Mouse (Mus musculus) CD4-positive, CD25-positive, alpha-beta regulatory T cell, adult 9 weeks (primary cell): ENCODE data around the gene Blcap. TPM values are rescaled to one million over a fixed set of nuclear protein-coding genes. Genes with fewer than 3 reads are reported as not detected.

ENCODE experiments used
- polyA plus RNA-seq: library from polyadenylated mRNA; unstranded; fragments of 100-300 nt; shearing (Covaris generic); gene quantifications from one replicate; pipeline ENCODE4 v1.2.1, GENCODE M21; 2017

The Blcap gene
- 23.2 TPM for polyA plus RNA-seq

GRCm38 (mm10) chr2:157571224-157571832 is at the start of gene Blcap:
TSS of gene Blcap (minus strand) at chr2:157571274.

GRCm38 (mm10) chr2:157559858-157560257 is 11.2 kb downstream of the Blcap start, which contains the start of gene Nnat:
TSS of gene Nnat (plus strand) at chr2:157560078.

Other genes with a start within 250 kb of the Blcap start
- gene Ghrh, start 223.8 kb downstream of the Blcap start, polyA plus RNA-seq, result not detected
- 56.7 TPM for gene Manbal, start 203.7 kb downstream of the Blcap start, polyA plus RNA-seq
- gene Src, start 152.8 kb downstream of the Blcap start, polyA plus RNA-seq, result 0.72 TPM
- gene Nnat, start 11.2 kb downstream of the Blcap start, polyA plus RNA-seq, result 0.52 TPM
- 112 TPM for gene Ctnnbl1, start 166.1 kb upstream of the Blcap start, polyA plus RNA-seq